Mouse (Mus musculus) spleen, postnatal 14 days (tissue): ENCODE data around the gene Cmah.

ENCODE experiments used
- DNase-seq, 2 experiments: peaks; one replicate each; pipeline ENCODE4 v3.0.0; 2021 to 2022; ENCODE audit warnings: low spot score in 2 of 2

The Cmah gene

DNA sequence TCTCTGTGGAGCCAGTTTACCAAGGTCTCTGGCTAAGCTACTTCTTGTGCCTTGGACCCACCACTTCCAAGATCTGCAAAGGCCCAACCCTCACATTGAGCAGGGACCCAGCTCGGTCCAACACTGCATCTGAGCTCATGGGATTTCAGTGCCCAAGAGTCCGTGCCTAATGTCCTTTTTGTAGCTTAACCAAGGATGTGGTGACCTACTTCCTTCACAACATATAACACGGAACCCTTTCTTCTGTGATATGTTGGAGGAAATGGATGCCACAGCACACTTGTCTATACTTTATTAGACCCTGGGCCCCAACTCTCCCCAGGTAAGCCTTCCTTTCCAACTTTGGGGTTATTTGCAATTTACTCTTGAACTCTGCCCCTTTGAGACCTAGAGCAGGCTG is 186.5 kb downstream of the Cmah start:
- no peak for DNase-seq

GRCm38 (mm10) chr13:24515101-24515675 is 188.0 kb downstream of the Cmah start:
- no peak for DNase-seq

DNA sequence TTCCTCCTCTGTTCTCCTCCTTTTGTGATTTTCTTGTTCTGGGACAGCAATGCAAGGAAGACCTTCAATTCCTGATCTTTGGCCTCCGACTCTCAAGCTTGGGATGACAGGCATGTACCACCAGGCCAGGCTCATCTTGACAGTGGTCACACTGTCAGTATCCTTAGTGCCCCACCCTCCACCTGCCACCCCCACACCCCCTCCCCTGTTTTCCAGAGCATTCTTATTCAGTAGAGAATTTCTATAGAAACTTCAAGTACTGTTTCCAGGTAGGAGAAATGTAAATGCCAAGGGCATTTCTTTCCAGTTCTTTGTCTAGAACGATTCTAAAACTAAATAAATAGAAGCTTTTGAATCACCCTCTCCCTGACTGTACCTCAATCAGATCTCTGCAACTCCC is 190.6 kb downstream of the Cmah start:
- DNase-seq, result no peak

DNA sequence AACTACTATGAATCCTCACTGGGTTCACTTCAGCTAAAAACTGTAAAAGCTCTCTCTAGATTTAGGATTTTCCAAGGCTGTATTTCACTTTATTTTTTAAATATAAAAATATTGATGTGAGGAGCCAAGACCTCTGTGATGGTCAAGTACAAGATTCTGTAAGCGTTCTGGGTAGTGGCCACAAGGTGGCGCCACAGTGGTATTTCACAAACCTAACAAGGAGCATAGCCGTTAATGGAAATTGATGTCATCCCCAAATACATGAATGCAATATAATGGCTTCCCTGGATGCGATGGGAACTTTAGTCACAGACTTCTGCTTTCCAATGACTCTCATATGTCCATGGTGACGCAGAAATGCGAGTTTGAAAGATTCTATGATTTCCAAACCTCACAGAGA is 191.7 kb downstream of the Cmah start:
- DNase-seq, result peak; percentile 49 to 68

DNA sequence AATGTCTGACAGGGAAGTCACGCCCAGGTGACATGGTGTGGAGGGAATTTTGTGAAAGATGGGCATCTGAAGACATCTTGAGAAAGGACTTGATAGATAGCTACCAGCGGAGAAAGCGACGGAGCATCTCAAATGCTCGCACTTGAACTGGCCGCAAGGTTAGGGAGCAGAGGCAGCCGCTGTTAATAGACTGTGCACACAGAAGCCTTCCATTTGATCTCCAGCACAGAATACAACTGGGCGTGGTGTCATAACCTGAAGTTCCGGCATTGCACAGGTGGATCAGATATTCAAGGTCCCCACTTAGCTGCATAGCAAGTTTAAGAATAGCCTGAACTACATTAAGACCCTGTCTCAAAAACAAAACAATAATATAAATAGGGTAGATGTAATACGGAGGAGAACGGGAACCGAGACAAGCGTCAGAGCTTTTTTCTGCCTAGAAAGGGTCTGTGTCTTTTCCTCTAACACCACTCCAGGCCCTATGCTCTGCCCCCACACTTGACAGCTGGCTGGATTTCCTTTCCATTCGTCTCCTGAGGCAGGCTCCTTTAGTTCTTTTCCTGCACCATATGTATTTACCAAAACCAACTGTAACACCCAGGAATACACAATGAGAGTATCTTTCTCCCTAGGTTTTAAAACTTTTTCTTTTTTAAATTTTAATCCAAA is 192.9 kb downstream of the Cmah start:
- DNase-seq, result no peak

GRCm38 (mm10) chr13:24520796-24521195 is 193.6 kb downstream of the Cmah start:
- no peak for DNase-seq

DNA sequence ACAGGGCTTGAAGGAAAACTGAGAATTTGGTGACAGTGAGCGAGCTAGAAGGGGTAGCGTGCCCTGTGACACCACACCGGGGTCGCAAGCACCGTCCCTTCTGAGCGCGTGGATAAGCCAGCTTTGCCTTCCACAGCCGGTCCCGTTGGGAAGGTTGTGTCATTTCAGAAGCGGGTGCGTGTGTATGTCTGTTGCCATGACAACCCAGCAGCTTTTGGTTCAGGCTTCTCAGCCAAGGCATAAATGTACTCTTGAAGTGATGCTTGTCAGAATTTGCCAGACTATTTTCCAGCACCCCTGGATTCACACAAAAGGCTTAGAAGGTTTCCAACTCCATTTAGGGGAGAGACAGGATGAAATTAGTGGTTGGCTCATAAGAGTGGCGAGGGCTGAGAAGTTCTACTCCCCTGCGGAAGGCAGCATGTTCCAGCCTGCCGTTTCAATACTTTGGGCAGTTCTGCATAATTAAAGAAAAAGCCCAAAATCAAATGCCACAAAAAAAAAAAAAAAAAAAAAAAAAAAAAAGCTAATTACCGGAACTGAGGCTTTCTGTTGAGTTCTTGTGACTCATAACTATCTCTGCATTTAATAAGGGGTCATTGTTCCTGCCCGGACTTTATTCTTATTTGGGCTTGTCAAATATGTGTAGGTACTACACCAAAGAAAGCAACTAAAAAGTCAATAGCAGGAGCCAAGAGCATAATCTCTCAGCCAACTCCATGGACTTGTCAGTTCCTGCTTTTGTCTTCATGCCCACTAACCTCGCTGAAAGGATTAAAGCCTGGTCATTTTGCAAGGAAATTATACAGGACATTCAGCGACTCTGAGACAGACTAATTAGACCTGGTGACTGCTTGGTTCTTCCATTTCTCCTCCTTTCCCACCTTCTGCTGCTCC is 194.5 kb downstream of the Cmah start:
- no peak for DNase-seq

- DNase-seq, result no peak
Observed at GRCm38 (mm10) chr13:24522343-24522837, 195.2 kb downstream of the Cmah start.

- no peak for DNase-seq
Observed at GRCm38 (mm10) chr13:24523587-24524221, 196.5 kb downstream of the Cmah start.

DNA sequence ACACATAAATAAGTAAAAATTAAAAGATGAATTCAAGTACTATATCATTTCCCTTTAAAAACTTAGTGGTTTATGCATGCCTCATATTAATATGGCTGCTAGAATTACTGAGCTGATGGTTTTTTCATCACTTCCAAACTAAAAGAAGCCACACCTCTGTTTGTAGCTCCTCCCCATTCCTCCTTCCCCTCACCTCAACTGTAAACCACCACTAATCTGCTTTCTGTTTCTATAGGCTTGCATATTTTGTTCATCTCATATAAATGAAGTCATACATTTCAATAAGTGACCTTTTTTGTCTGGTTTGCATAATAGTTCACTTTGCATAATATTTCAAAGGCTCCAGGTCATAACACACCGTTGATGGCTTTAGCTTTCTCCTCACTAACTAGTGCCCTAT is 197.3 kb downstream of the Cmah start:
- DNase-seq, result no peak

GRCm38 (mm10) chr13:24525551-24525950 is 198.3 kb downstream of the Cmah start:
- DNase-seq, result no peak

DNA sequence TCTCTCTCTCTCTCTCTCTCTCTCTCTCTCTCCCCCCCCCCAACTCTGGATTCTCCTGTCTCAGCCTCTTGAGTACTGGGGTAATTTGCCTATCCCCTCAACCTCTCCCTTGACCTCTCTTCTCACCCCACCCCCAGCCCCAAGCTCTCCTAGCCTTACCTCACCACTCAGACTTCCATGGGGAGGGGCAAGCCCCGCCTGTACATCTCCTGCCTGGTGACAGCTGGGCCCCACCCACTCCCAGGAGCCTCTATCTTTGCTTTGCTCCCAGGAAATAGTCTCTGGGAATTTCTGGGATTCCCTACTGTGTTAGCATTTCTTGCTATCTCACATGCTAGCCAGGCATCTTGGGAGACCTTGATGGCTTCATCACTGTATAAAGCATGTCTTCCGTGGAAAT is 199.7 kb downstream of the Cmah start:
- DNase-seq, result no peak
